Mouse (Mus musculus): ENCODE data around the gene Wwox.
A peak's percentile ranks its signal among the peaks of the same experiment; 100 is the strongest.

- TF ChIP-seq CTCF (IDR thresholded peaks at IDR 0.05) (no peak), EP300 (IDR thresholded peaks at IDR 0.05) (peak; percentile 28; the same call in 1 of the 2 replicates)
These were observed 433.0 kb downstream of the Wwox start for GRCm38 (mm10) chr8:114872491-114872890.

Data from lung, postnatal 0 days (tissue).